7 mouse cellular contexts compared by ENCODE assay signal in genomic region chr5:137308356-137308755, GRCm38 (mm10). TPM values are rescaled to one million over a fixed set of nuclear protein-coding genes. Genes with fewer than 3 reads are reported as not detected.
DNase-seq lines count a peak whose midpoint lies in the region; ATAC-seq lines count a peak whose summit lies in the region.

No protein-coding gene starts in this region.

- peaks cover 31% of the 10 kb centered on the region for H3K36me3 ChIP-seq in liver, embryonic 11.5 days (ENCODE audit: control insufficient read depth, insufficient read depth, low read length)
- H3K36me3 ChIP-seq in embryonic facial prominence, embryonic 14.5 days (ENCODE audit: control insufficient read depth, insufficient read depth, low read length), result peaks cover 60% of the 10 kb centered on the region
- H3K36me3 ChIP-seq in limb, embryonic 11.5 days (ENCODE audit: control insufficient read depth, insufficient read depth, low read length), result peaks cover 21% of the 10 kb centered on the region; the same call in 1 of the 2 replicates
- peaks cover 45% of the 10 kb centered on the region for H3K36me3 ChIP-seq in stomach, embryonic 14.5 days (ENCODE audit: control insufficient read depth, insufficient read depth, low read length)

- H3K27ac ChIP-seq in liver, embryonic 11.5 days (ENCODE audit: low read depth, low read length), result peak overlapping the region; percentile 87; the same call in 1 of the 2 replicates
- peak overlapping the region; percentile 97 for H3K27ac ChIP-seq in embryonic facial prominence, embryonic 14.5 days (replicated peaks; ENCODE audit: low read depth, low read length)
- no peak overlapping the region for H3K27ac ChIP-seq in limb, embryonic 11.5 days (replicated peaks; ENCODE audit: low read depth, low read length)
- peak overlapping the region; percentile 88; the same call in 1 of the 2 replicates for H3K27ac ChIP-seq in stomach, embryonic 14.5 days (ENCODE audit: low read length)

- no peaks in the 10 kb centered on the region for H3K27me3 ChIP-seq in liver, embryonic 11.5 days (replicated peaks; ENCODE audit: control insufficient read depth, insufficient read depth, low read length)
- H3K27me3 ChIP-seq in embryonic facial prominence, embryonic 14.5 days (replicated peaks; ENCODE audit: control insufficient read depth, insufficient read depth, low read length), result no peaks in the 10 kb centered on the region
- no peaks in the 10 kb centered on the region for H3K27me3 ChIP-seq in limb, embryonic 11.5 days (ENCODE audit: control insufficient read depth, insufficient read depth, low read length)
- H3K27me3 ChIP-seq in stomach, embryonic 14.5 days (ENCODE audit: control insufficient read depth, insufficient read depth, low read length), result no peaks in the 10 kb centered on the region

- H3K4me2 ChIP-seq in liver, embryonic 11.5 days, result peak overlapping the region; percentile 68
- peak overlapping the region; percentile 69 for H3K4me2 ChIP-seq in embryonic facial prominence, embryonic 14.5 days (ENCODE audit: low read depth, low read length)
- peak overlapping the region; percentile 49 for H3K4me2 ChIP-seq in limb, embryonic 11.5 days (ENCODE audit: low read depth, severe bottlenecking)
- peak overlapping the region; percentile 64 for H3K4me2 ChIP-seq in stomach, embryonic 14.5 days (replicated peaks; ENCODE audit: low read depth, low read length)

- no peak for DNase-seq in liver, embryonic 11.5 days (ENCODE audit: low spot score)
- no peak for DNase-seq in liver
- no peak for DNase-seq in embryonic facial prominence, embryonic 14.5 days (ENCODE audit: low spot score)
- no peak for DNase-seq in limb, embryonic 11.5 days (ENCODE audit: low spot score)
- no peak for DNase-seq in layer of hippocampus, adult 18-20 months (ENCODE audit: low spot score in 2 of 2)

- H3K4me1 ChIP-seq in liver, embryonic 11.5 days (replicated peaks; ENCODE audit: control insufficient read depth, insufficient read depth, low read length), result peaks cover 47% of the 10 kb centered on the region
- H3K4me1 ChIP-seq in embryonic facial prominence, embryonic 14.5 days (ENCODE audit: control insufficient read depth, insufficient read depth, low read length), result peaks cover 34% of the 10 kb centered on the region
- peaks cover 28% of the 10 kb centered on the region for H3K4me1 ChIP-seq in limb, embryonic 11.5 days (ENCODE audit: control insufficient read depth, insufficient read depth, low read length)
- H3K4me1 ChIP-seq in stomach, embryonic 14.5 days (ENCODE audit: control insufficient read depth, insufficient read depth, low read length), result peaks cover 33% of the 10 kb centered on the region

- no peaks in the 10 kb centered on the region for H3K9me3 ChIP-seq in liver, embryonic 11.5 days (ENCODE audit: control insufficient read depth, low read length)
- H3K9me3 ChIP-seq in embryonic facial prominence, embryonic 14.5 days (ENCODE audit: control insufficient read depth, low read length), result 0 out of 2 replicates have a peak, but pooled peaks cover 7% of the 10 kb centered on the region
- H3K9me3 ChIP-seq in limb, embryonic 11.5 days (ENCODE audit: control insufficient read depth, low read length), result peaks cover 3% of the 10 kb centered on the region; the same call in 1 of the 2 replicates
- no peaks in the 10 kb centered on the region for H3K9me3 ChIP-seq in stomach, embryonic 14.5 days (ENCODE audit: control insufficient read depth, low read depth, low read length)

- WGBS in liver, embryonic 11.5 days, result 94% methylated on average over 4 of the region's 4 CpGs
- 95% methylated on average over 4 of the region's 4 CpGs for WGBS in embryonic facial prominence, embryonic 14.5 days
- 96% methylated on average over 4 of the region's 4 CpGs for WGBS in limb, embryonic 11.5 days
- WGBS in stomach, embryonic 14.5 days, result 91% methylated on average over 4 of the region's 4 CpGs

- ATAC-seq in liver, embryonic 11.5 days (replicated peaks; ENCODE audit: low FRiP score), result no peak
- no peak for ATAC-seq in embryonic facial prominence, embryonic 14.5 days (ENCODE audit: low read depth)
- no peak for ATAC-seq in limb, embryonic 11.5 days (ENCODE audit: insufficient number of reproducible peaks, low FRiP score, low TSS enrichment, low read depth)
- ATAC-seq in stomach, embryonic 14.5 days (ENCODE audit: insufficient number of reproducible peaks, insufficient read depth, low FRiP score, low read depth), result no peak
- no peak for ATAC-seq in granulocyte monocyte progenitor cell, adult 5-6 weeks (replicated peaks; ENCODE audit: poor library complexity, severe bottlenecking)

- peak overlapping the region; percentile 95 for H3K4me3 ChIP-seq in liver, embryonic 11.5 days (ENCODE audit: low read depth, low read length)
- peak overlapping the region; percentile 97 for H3K4me3 ChIP-seq in embryonic facial prominence, embryonic 14.5 days (ENCODE audit: low read depth, low read length)
- H3K4me3 ChIP-seq in limb, embryonic 11.5 days (ENCODE audit: low read depth, low read length), result no peak overlapping the region
- peak overlapping the region; percentile 73 for H3K4me3 ChIP-seq in stomach, embryonic 14.5 days (ENCODE audit: low read depth, low read length)

- peak overlapping the region; percentile 96; the same call in 1 of the 2 replicates for H3K9ac ChIP-seq in liver, embryonic 11.5 days (ENCODE audit: low read depth, low read length)
- peak overlapping the region; percentile 98; the same call in 1 of the 2 replicates for H3K9ac ChIP-seq in embryonic facial prominence, embryonic 14.5 days (ENCODE audit: low read depth, low read length)
- no peak overlapping the region for H3K9ac ChIP-seq in limb, embryonic 11.5 days (ENCODE audit: low read length)
- H3K9ac ChIP-seq in stomach, embryonic 14.5 days (replicated peaks; ENCODE audit: low read depth, low read length), result no peak overlapping the region; the same call in 1 of the 2 replicates

RNA-seq across cellular contexts. Expression of gene Srrt, which starts 0.9 kb away (rescaled TPM):
- 165 and 169 TPM in 2 replicates for polyA plus RNA-seq in liver, embryonic 11.5 days (2014; fragmentation: Nextera tagmentation; extraction: Ambion mirVana)
- polyA plus RNA-seq in embryonic facial prominence, embryonic 14.5 days (2014; fragmentation: Nextera tagmentation; extraction: Ambion mirVana), result 101 and 105 TPM in 2 replicates
- polyA plus RNA-seq in limb, embryonic 11.5 days (2014; fragmentation: Nextera tagmentation; extraction: Ambion mirVana), result 175 and 177 TPM in 2 replicates
- 111 and 120 TPM in 2 replicates for polyA plus RNA-seq in stomach, embryonic 14.5 days (2014; fragmentation: Nextera tagmentation; extraction: Ambion mirVana)
- 100 to 1,000 TPM; 202 to 234 TPM for total RNA-seq in layer of hippocampus, adult 18-20 months (2021)
- total RNA-seq in granulocyte monocyte progenitor cell, adult 5-6 weeks (2014; fragmentation: Nextera tagmentation), result 238 and 321 TPM in 2 replicates
- 239 and 278 TPM in 2 replicates for total RNA-seq in granulocyte monocyte progenitor cell, adult 5-6 weeks (2017)

RNA-seq across cellular contexts. Expression of gene Trip6, which starts 5.8 kb away (rescaled TPM):
- polyA plus RNA-seq in liver, embryonic 11.5 days (2014; fragmentation: Nextera tagmentation; extraction: Ambion mirVana), result 31.0 and 31.6 TPM in 2 replicates
- 72.3 and 88.9 TPM in 2 replicates for polyA plus RNA-seq in embryonic facial prominence, embryonic 14.5 days (2014; fragmentation: Nextera tagmentation; extraction: Ambion mirVana)
- 56.5 and 57.2 TPM in 2 replicates for polyA plus RNA-seq in limb, embryonic 11.5 days (2014; fragmentation: Nextera tagmentation; extraction: Ambion mirVana)
- 75.3 and 76.2 TPM in 2 replicates for polyA plus RNA-seq in stomach, embryonic 14.5 days (2014; fragmentation: Nextera tagmentation; extraction: Ambion mirVana)
- total RNA-seq in layer of hippocampus, adult 18-20 months (2021), result 1 to 10 TPM; 5.4 to 6.2 TPM
- total RNA-seq in granulocyte monocyte progenitor cell, adult 5-6 weeks (2014; fragmentation: Nextera tagmentation), result 9.4 and 9.9 TPM in 2 replicates
- 2.9 and 5.6 TPM in 2 replicates for total RNA-seq in granulocyte monocyte progenitor cell, adult 5-6 weeks (2017)

RNA-seq across cellular contexts. Expression of gene Ufsp1, which starts 13.9 kb away (rescaled TPM):
- polyA plus RNA-seq in liver, embryonic 11.5 days (2014; fragmentation: Nextera tagmentation; extraction: Ambion mirVana), result 13.3 and 13.5 TPM in 2 replicates
- 11.1 and 12.3 TPM in 2 replicates for polyA plus RNA-seq in embryonic facial prominence, embryonic 14.5 days (2014; fragmentation: Nextera tagmentation; extraction: Ambion mirVana)
- 7.4 and 7.6 TPM in 2 replicates for polyA plus RNA-seq in limb, embryonic 11.5 days (2014; fragmentation: Nextera tagmentation; extraction: Ambion mirVana)
- polyA plus RNA-seq in stomach, embryonic 14.5 days (2014; fragmentation: Nextera tagmentation; extraction: Ambion mirVana), result 8.1 and 8.5 TPM in 2 replicates
- 10 to 100 TPM; 10.9 to 11.7 TPM for total RNA-seq in layer of hippocampus, adult 18-20 months (2021)
- 0.53 TPM in 1 of 2 replicates, not detected in the other for total RNA-seq in granulocyte monocyte progenitor cell, adult 5-6 weeks (2014; fragmentation: Nextera tagmentation)
- total RNA-seq in granulocyte monocyte progenitor cell, adult 5-6 weeks (2017), result 0.43 and 5.2 TPM in 2 replicates

RNA-seq across cellular contexts. Expression of gene Ache, which starts 21.0 kb away (rescaled TPM):
- polyA plus RNA-seq in liver, embryonic 11.5 days (2014; fragmentation: Nextera tagmentation; extraction: Ambion mirVana), result 22.7 and 23.3 TPM in 2 replicates
- 29.6 and 33.0 TPM in 2 replicates for polyA plus RNA-seq in embryonic facial prominence, embryonic 14.5 days (2014; fragmentation: Nextera tagmentation; extraction: Ambion mirVana)
- polyA plus RNA-seq in limb, embryonic 11.5 days (2014; fragmentation: Nextera tagmentation; extraction: Ambion mirVana), result 1.3 and 1.7 TPM in 2 replicates
- polyA plus RNA-seq in stomach, embryonic 14.5 days (2014; fragmentation: Nextera tagmentation; extraction: Ambion mirVana), result 11.9 and 12.1 TPM in 2 replicates
- 10 to 100 TPM; 55.3 to 56.2 TPM for total RNA-seq in layer of hippocampus, adult 18-20 months (2021)
- not detected in 2 replicates for total RNA-seq in granulocyte monocyte progenitor cell, adult 5-6 weeks (2014; fragmentation: Nextera tagmentation)
- total RNA-seq in granulocyte monocyte progenitor cell, adult 5-6 weeks (2017), result 0.04 and 0.10 TPM in 2 replicates

RNA-seq across cellular contexts. Expression of gene Slc12a9, which starts 25.0 kb away (rescaled TPM):
- 6.4 and 7.0 TPM in 2 replicates for polyA plus RNA-seq in liver, embryonic 11.5 days (2014; fragmentation: Nextera tagmentation; extraction: Ambion mirVana)
- 8.6 and 8.8 TPM in 2 replicates for polyA plus RNA-seq in embryonic facial prominence, embryonic 14.5 days (2014; fragmentation: Nextera tagmentation; extraction: Ambion mirVana)
- 4.7 and 6.4 TPM in 2 replicates for polyA plus RNA-seq in limb, embryonic 11.5 days (2014; fragmentation: Nextera tagmentation; extraction: Ambion mirVana)
- polyA plus RNA-seq in stomach, embryonic 14.5 days (2014; fragmentation: Nextera tagmentation; extraction: Ambion mirVana), result 8.0 and 10.1 TPM in 2 replicates
- total RNA-seq in layer of hippocampus, adult 18-20 months (2021), result 10 to 100 TPM; 21.6 to 23.7 TPM
- 16.3 and 26.3 TPM in 2 replicates for total RNA-seq in granulocyte monocyte progenitor cell, adult 5-6 weeks (2014; fragmentation: Nextera tagmentation)
- 6.5 and 6.6 TPM in 2 replicates for total RNA-seq in granulocyte monocyte progenitor cell, adult 5-6 weeks (2017)

Comparison
In these comparisons a context has a peak if more than half of its experiments do, and no peak if none do; other contexts are left out.
1. H3K9ac ChIP-seq: peak in liver, embryonic 11.5 days (single experiment) and embryonic facial prominence, embryonic 14.5 days (single experiment); none in limb, embryonic 11.5 days (single experiment) and stomach, embryonic 14.5 days (single experiment).
2. Peak in every context shown above with its lines, with median percentiles within 50 percentile points of each other: H3K4me2 ChIP-seq.